Mouse (Mus musculus): ENCODE measurements at regions not wholly inside any gene's neighbourhood (a gene's known extent, or its start where the extent isn't known, plus 50 kb on each side); places are given as distances from the start of the nearest gene placed in this dataset.

DNA sequence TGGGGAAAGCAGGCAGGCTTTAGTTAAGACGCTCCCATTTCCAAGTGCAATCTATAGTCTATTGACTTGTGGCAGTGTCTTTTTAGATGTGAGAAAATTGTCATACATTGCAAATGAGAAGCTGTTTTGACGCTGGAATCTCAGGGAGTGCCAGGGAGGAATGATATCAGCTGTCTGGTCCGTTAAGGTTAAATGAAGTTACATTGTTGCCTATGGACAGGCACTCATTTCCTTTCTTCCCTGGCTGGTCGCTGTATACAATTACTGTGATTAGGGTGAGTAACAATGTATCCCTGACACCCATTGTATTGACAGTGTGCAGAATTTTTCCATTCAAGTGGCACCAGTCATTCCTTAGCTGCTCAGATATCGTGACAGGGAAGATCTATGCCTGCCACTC lies 168.3 kb downstream of the Gpat3 start:
- intact Hi-C loops (cut with DNase I), result no loop called here

DNA sequence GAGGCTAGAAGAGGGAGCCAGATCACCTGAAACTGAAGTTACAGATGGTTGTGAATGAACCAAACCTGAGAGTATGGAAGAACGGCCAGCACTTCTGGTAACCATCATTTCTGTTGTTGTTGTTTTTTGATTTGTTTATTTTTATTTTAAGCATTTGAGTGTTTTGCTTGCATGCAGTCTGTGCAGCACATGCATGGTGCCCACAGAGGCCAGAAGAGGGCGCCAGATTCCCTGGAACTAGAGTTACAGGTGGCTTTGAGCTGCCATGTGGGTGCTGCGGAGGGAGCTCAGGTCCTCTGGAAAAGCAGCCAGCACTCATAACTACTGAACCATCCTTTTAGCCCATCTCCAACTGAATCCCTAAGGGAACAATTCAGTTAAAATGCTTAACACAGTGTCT lies 159.7 kb downstream of the Gpat3 start:
- intact Hi-C loops (cut with DNase I), result no loop called here

GRCm38 (mm10) chr5:101000436-101000835 lies 154.9 kb downstream of the Gpat3 start:
- intact Hi-C loops (cut with DNase I), result no loop called here

- intact Hi-C loops (cut with DNase I), result loop anchor here (10.0 kb wide), 1 partner anchor 672 kb away; the partner anchor contains the start of gene Nkx6-1
These were observed 146.9 kb downstream of the Gpat3 start for GRCm38 (mm10) chr5:100992365-100992764.

GRCm38 (mm10) chr5:100991626-100992025 lies 146.1 kb downstream of the Gpat3 start:
- intact Hi-C loops (cut with DNase I), result loop anchor here (10.0 kb wide), 1 partner anchor 673 kb away; the partner anchor contains the start of gene Nkx6-1

DNA sequence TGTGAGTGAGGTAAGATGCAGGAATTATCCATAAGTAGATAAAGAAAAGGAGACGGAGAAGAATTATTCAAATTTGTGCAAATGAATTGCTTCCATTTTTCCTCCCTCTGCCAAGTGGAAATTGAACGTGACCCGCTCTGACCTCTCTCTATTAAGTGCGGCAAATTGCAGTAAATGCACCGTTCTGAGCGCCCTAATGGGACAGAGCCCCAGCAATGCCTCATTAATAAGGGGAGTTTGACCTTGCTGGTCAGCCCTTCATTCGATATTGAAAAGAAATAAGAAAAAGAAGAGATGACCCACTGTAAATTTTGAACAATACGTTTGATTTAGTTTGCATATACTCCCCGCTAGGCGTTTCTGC lies 137.0 kb downstream of the Gpat3 start:
- intact Hi-C loops (cut with DNase I), result no loop called here

DNA sequence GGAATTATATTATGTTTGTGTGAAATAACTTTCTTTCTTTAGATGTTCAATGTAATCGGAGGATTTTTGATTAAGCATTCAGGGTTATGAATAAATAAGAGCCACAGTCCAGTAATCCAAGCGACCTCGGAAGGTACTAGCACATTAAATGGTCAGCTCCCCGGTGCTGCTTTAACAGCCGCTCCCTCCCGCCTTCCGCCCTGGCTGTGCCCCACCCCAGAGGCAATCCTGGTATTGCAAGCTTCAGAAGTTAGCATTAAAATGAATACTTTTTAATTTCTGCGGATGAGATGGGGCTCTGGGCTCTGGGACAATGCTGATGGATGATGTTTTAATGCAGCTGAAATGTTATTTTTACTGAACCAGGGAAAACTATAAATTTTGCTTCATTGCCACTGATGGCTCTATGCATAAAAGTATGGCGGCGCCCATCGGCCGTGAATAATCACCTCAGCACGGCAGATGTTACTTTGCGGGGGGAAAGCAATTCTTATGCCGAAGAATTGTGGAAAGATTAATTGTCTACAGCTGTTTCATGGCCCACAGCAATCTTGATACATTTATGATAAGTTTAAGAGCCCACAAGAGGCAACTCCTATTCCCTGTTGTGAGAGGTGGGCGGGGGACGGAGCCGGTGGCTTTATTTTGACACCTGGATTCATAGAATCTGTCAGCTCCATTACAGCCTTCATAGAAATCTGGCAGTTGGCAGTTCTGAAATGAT lies 136.5 kb downstream of the Gpat3 start:
- intact Hi-C loops (cut with DNase I), result no loop called here

- intact Hi-C loops (cut with DNase I), result no loop called here
These were observed 131.2 kb downstream of the Gpat3 start for GRCm38 (mm10) chr5:100976736-100977135.

GRCm38 (mm10) chr5:100951210-100951609 lies 105.7 kb downstream of the Gpat3 start:
- intact Hi-C loops (cut with DNase I), result no loop called here

All from adrenal gland (tissue).